Mouse (Mus musculus): ENCODE measurements around the gene Rps6kc1. TPM values are rescaled to one million over a fixed set of nuclear protein-coding genes. Genes with fewer than 3 reads are reported as not detected.

Rps6kc1 gene
- total and polyA plus RNA-seq, 3 experiments, result 7.8 to 18.0 (median 12.5) TPM

DNA sequence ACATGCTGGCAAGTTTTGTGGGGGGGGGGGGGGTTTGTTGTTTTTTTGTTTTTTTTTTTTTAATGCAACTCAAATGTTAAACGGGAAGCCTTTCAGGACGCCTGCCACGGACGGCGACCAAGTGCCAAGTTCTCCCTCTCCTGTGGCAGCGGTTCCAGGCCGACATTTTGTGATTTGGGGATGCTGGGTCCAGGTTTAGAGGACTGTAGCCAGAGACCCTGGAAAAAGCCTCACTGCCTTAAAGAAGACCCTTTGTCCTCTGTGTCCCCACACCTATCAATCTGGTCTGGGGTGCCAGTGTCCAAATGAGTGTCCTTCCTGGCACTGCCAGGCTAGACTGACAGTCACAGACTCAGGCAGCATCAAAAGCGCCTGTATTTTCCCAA is 246.1 kb downstream of the Rps6kc1 start:
- TF ChIP-seq MAZ (IDR thresholded peaks at IDR 0.05; ENCODE audit: low read depth, low read length), result no peak
- TF ChIP-seq JUN (IDR thresholded peaks at IDR 0.05; ENCODE audit: insufficient read depth, low read depth, low read length), result no peak
- no peak for TF ChIP-seq JUND (conservative IDR thresholded peaks at IDR 0.05; ENCODE audit: low read depth, low read length)
- TF ChIP-seq CHD1 (IDR thresholded peaks at IDR 0.05; ENCODE audit: low read depth, low read length), result no peak
- no peak for TF ChIP-seq NELFE (IDR thresholded peaks at IDR 0.05; ENCODE audit: low read depth, low read length)
- no peak for TF ChIP-seq ZC3H11A (IDR thresholded peaks at IDR 0.05; ENCODE audit: low read depth, low read length)
- no peaks in the 10 kb centered on the region for H3K36me3 ChIP-seq (replicated peaks in 1 of 2; ENCODE audit: control insufficient read depth in 1 of 2, insufficient read depth in 1 of 2, low read length in 1 of 2)
- dilution Hi-C loops (cut with MboI; ENCODE audit: extremely low pct_ligation_motif_present, extremely low pct_unique_long_range_greater_than_20kb, low sequenced_read_pairs), result no loop called here

DNA sequence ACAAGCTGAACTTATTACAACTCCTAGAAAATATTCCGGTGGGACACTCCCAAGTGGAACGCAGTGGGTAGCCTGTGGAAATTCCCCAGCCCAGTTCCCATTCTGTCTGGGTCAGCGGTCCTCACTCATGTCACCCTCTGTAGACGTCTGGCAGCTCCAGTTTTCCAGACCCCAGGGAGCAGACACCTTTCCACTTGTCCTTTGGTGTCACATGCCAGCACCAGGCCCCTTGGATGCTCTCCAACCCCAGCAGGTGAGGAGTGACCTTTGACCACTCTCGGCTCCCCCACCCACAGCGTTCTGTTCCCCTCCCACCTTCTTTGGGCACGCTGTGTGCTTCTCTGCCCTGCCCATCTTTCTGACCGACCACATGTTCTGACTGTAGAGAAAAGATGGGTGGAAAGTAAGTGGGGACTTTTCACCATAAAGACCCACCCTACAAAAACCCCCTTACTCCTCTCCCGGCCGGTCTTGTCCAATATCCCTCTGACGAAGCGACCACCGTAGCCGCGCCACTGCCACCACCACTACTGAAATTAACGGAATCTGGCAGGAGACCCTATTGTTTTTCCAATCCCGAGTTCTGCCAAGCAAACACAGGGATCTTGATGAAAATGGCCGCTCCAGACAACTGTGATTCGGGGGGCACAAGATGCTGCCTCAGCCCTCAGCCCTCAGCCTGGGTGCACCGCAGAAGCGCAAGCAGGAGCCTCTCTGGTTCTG is 246.6 kb downstream of the Rps6kc1 start:
- Histone ChIP-seq H3K9me3 (replicated peaks; ENCODE audit: low read length) (no peaks in the 10 kb centered on the region), H3K27me3 (replicated peaks) (no peaks in the 10 kb centered on the region), H3K36me3 (replicated peaks in 1 of 2; ENCODE audit: control insufficient read depth in 1 of 2, insufficient read depth in 1 of 2, low read length in 1 of 2) (no peaks in the 10 kb centered on the region), H3K27ac (ENCODE audit: insufficient read depth, low read depth) (no peak overlapping the region), H3K4me1 (ENCODE audit: control insufficient read depth in 1 of 2, insufficient read depth in 2 of 2) (peaks cover 2 to 26% of the 10 kb centered on the region in 2 experiments), H3K79me2 (replicated peaks; ENCODE audit: control insufficient read depth, extremely low read depth, insufficient read depth, poor library complexity, severe bottlenecking) (no peaks in the 10 kb centered on the region), H3K9ac (ENCODE audit: insufficient read depth, low read depth) (no peak overlapping the region), H3K4me2 (ENCODE audit: insufficient read depth, low read depth, poor library complexity, severe bottlenecking) (no peak overlapping the region), H3K4me3 (replicated peaks in 1 of 3; ENCODE audit: low read depth in 2 of 3, low read length in 2 of 3, poor library complexity in 1 of 3) (no peak overlapping the region)
- TF ChIP-seq MAZ (IDR thresholded peaks at IDR 0.05; ENCODE audit: low read depth, low read length) (no peak), JUN (IDR thresholded peaks at IDR 0.05; ENCODE audit: insufficient read depth, low read depth, low read length) (no peak), ELF1 (IDR thresholded peaks at IDR 0.05; ENCODE audit: low read depth, low read length) (no peak), BHLHE40 (IDR thresholded peaks at IDR 0.05; ENCODE audit: low read depth, low read length) (no peak), CHD2 (IDR thresholded peaks at IDR 0.05; ENCODE audit: low read length) (no peak), ZC3H11A (IDR thresholded peaks at IDR 0.05; ENCODE audit: low read depth, low read length) (no peak), POLR2A (IDR thresholded peaks at IDR 0.05; ENCODE audit: low read depth, low read length) (no peak), MYC (IDR thresholded peaks at IDR 0.05; ENCODE audit: low read depth, low read length) (no peak), POLR2AphosphoS2 (IDR thresholded peaks at IDR 0.05; ENCODE audit: low read depth, low read length) (no peak), NELFE (IDR thresholded peaks at IDR 0.05; ENCODE audit: low read depth, low read length) (no peak), KAT2A (IDR thresholded peaks at IDR 0.05; ENCODE audit: insufficient replicate concordance, low read length) (no peak), SMC3 (IDR thresholded peaks at IDR 0.05; ENCODE audit: low read depth, low read length) (no peak), MAX (IDR thresholded peaks at IDR 0.05; ENCODE audit: low read length) (no peak), GABPA (IDR thresholded peaks at IDR 0.05; ENCODE audit: insufficient replicate concordance, low read depth, low read length) (no peak), MXI1 (IDR thresholded peaks at IDR 0.05; ENCODE audit: low read depth, low read length) (no peak)
- in situ Hi-C loops (cut with MboI; ENCODE audit: low pct_ligation_motif_present, low pct_unique_long_range_greater_than_20kb, low sequenced_read_pairs), result no loop called here
- DNase-seq (ENCODE audit: extremely low read depth), result no peak
- dilution Hi-C loops (cut with MboI; ENCODE audit: extremely low pct_ligation_motif_present, extremely low pct_unique_long_range_greater_than_20kb, low sequenced_read_pairs), result no loop called here

More for the DNA sequence above, 246.1 kb downstream of the Rps6kc1 start:
- Histone ChIP-seq H3K27ac (ENCODE audit: insufficient read depth, low read depth) (no peak overlapping the region), H3K27me3 (replicated peaks) (no peaks in the 10 kb centered on the region), H3K4me2 (ENCODE audit: insufficient read depth, low read depth, poor library complexity, severe bottlenecking) (no peak overlapping the region), H3K4me3 (replicated peaks in 1 of 3; ENCODE audit: low read depth in 2 of 3, low read length in 2 of 3, poor library complexity in 1 of 3) (no peak overlapping the region), H3K9me3 (replicated peaks; ENCODE audit: low read length) (no peaks in the 10 kb centered on the region), H3K9ac (ENCODE audit: insufficient read depth, low read depth) (no peak overlapping the region), H3K79me2 (replicated peaks; ENCODE audit: control insufficient read depth, extremely low read depth, insufficient read depth, poor library complexity, severe bottlenecking) (no peaks in the 10 kb centered on the region), H3K4me1 (ENCODE audit: control insufficient read depth in 1 of 2, insufficient read depth in 2 of 2) (peaks cover 2 to 26% of the 10 kb centered on the region in 2 experiments)
- in situ Hi-C loops (cut with MboI; ENCODE audit: low pct_ligation_motif_present, low pct_unique_long_range_greater_than_20kb, low sequenced_read_pairs), result no loop called here
- DNase-seq (ENCODE audit: extremely low read depth), result no peak

Data from CH12.LX (cell line).